Mouse (Mus musculus) heart, postnatal 10 days (tissue): Measurements from ENCODE around the gene Fbll1. TPM values are rescaled to one million over a fixed set of nuclear protein-coding genes. Genes with fewer than 3 reads are reported as not detected.

Experiments used
- microRNA-seq, 2 experiments: library from miRNA; unstranded; fragments of <30 nt; microRNA quantifications; one replicate each; pipeline ENCODE4 v1.2.0; 2022
- total RNA-seq, 2 experiments: library from RNA; stranded (reverse); gene quantifications; 2 replicates each; pipeline ENCODE4 v1.2.3; 2021

Gene Fbll1
- total RNA-seq, 2 experiments from 2014 or later = not detected

Small RNA genes lying within 50 kb of the gene (microRNA-seq; reads per million reads assigned to microRNA genes)
- 1.7 to 8.3 reads per million in 2 experiments for gene Mir103-1

Other genes with a start within 250 kb of the Fbll1 start
- 10 to 100 TPM; 29.3 to 31.3 TPM for gene Pank3, start 29.4 kb downstream of the Fbll1 start, total RNA-seq
- 10 to 100 TPM; 40.9 to 41.5 TPM for gene Rars, start 35.6 kb upstream of the Fbll1 start, total RNA-seq
- gene Wwc1, start 181.6 kb upstream of the Fbll1 start, total RNA-seq = 1 to 10 TPM; 1.1 to 1.4 TPM